Mouse (Mus musculus) heart, adult 9 months (tissue): Measurements from ENCODE around the gene Cdkal1.

Experiments
- DNase-seq, 2 experiments: peaks; one replicate each; pipeline ENCODE4 v3.0.0; 2022; ENCODE audit warnings: low spot score in 2 of 2

Cdkal1 gene

GRCm38 (mm10) chr13:29767587-29767986 is 87.9 kb downstream of the Cdkal1 start:
- no peak for DNase-seq

- DNase-seq: no peak
These were observed 89.1 kb downstream of the Cdkal1 start for GRCm38 (mm10) chr13:29766377-29766776.

- DNase-seq: no peak
These were observed 90.2 kb downstream of the Cdkal1 start for GRCm38 (mm10) chr13:29765296-29765695.

GRCm38 (mm10) chr13:29759691-29760467 is 95.6 kb downstream of the Cdkal1 start:
- DNase-seq: no peak

DNA sequence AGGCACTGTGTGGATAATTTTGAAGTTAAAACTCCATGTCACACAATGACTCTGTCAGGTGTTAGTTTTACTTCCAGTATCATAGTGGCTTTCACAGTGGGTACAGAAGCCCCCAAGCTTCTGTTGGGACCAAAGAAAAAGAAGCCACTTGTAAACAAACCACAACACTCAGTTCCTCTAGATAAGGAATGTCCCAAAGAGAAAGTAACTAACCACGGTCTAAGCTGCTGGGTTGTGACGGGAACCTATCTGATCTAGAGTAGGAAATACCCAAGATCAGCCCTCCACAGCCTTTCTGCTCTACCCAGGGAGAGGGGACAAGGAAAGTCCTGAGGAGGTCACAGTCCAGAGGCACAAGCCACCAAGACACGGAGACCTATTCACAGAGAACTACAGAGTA is 99.4 kb downstream of the Cdkal1 start:
- no peak for DNase-seq

GRCm38 (mm10) chr13:29753254-29753653 is 102.2 kb downstream of the Cdkal1 start:
- DNase-seq: no peak

DNA sequence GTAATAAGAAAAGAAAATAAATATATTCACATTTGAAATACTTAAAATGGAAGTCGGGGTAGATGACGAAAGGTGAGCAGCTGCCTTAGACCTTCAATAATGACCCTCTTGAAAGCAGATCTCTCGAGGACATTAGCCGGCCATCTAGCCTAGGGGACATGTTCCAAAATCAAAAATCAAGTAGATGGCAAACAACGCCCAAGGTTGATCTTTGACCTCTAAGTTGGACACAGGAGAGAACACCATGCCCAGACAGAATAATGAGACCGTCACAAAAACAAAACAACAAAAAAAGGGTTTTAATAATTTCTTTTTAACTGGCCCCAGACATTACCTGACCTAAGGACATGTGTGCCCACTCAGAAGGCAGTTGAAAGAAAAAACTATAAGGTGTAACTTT is 103.4 kb downstream of the Cdkal1 start:
- DNase-seq: no peak

DNA sequence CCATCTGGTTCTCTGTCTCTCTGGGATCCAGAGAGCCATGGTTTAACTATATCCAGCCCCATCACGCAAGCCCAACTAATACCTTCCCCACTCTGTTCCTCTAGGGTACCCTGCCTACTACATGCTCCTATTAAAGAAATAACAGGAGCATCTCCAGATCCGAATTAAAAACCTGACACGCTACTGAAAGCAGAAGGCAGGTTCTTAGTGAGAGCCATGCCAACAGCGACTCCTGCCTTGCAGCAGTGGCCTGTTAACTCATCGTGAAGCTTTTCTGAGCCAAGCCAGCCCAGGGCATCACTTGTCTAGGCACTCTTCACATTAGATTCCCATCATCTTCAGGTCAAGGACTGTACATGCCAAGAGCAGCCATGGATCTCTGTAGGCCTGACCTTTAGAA is 104.3 kb downstream of the Cdkal1 start:
- no peak for DNase-seq

GRCm38 (mm10) chr13:29747347-29747647 is 108.2 kb downstream of the Cdkal1 start:
- no peak for DNase-seq

- no peak for DNase-seq
These were observed 108.8 kb downstream of the Cdkal1 start for GRCm38 (mm10) chr13:29746501-29747346.

DNA sequence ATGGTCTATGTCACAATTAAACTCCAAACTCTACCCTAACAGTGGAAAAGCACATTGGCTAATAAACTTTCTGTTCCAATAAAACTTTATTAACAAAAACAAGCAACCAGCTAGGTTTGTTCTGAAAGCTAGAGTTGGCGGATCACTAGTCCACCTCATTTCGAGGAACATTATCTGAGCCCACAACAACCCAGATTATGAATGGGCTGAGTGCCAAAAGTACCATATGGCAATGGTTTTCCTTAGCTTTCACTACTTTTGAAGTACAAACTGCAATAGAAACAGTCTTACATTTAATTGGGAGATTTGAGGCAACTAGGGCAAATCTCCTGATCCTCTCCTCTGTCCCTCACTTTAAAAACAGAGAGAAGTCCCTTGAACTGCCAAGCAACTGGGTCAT is 110.4 kb downstream of the Cdkal1 start:
- no peak for DNase-seq

- DNase-seq: no peak
These were observed 111.3 kb downstream of the Cdkal1 start for GRCm38 (mm10) chr13:29744188-29744587.

DNA sequence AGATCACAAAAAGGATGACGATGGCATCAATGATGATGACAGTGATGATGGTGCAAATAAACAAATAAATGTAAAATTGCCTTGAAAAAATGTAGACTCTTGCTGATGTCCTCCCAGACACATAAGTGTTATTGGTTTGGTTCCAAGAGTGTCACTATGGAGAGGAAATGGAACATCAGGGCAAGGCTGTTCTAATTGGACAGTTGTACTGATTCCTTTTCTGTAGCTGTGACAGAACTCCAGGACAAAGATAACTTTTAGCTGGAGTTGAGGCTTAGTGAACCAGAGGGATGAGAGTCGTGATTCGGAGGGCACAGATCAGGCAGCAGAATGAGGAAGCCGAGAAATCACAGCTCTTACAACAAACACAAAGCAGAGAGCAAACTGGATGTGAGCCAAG is 111.7 kb downstream of the Cdkal1 start:
- no peak for DNase-seq

- no peak for DNase-seq
These were observed 117.6 kb downstream of the Cdkal1 start for GRCm38 (mm10) chr13:29737675-29738461.

- no peak for DNase-seq
These were observed 121.0 kb downstream of the Cdkal1 start for GRCm38 (mm10) chr13:29734496-29734895.

GRCm38 (mm10) chr13:29726154-29726825 is 129.2 kb downstream of the Cdkal1 start:
- DNase-seq: no peak

- DNase-seq: no peak
These were observed 130.6 kb downstream of the Cdkal1 start for GRCm38 (mm10) chr13:29724855-29725254.

GRCm38 (mm10) chr13:29723150-29723549 is 132.3 kb downstream of the Cdkal1 start:
- DNase-seq: no peak

GRCm38 (mm10) chr13:29721206-29721605 is 134.3 kb downstream of the Cdkal1 start:
- DNase-seq: no peak

DNA sequence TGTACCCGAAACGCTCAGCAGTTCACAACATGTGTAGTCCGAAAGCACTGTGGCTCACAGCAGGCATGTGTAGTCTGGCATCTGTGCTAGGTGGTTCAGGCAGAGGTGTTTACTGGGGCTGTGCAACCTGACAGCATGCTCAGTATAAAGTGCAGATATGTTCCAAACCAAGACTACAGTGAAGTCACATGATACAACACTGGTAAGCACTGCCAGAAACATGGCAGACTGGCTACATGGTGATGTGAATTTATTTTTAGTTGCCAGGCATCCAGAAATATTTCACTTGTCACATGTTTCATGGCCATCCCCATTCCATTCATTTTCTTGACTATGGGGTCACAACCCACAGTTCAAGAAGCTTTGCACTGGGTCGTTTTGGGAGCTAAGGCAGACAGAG is 138.9 kb downstream of the Cdkal1 start:
- no peak for DNase-seq

GRCm38 (mm10) chr13:29715241-29715841 is 140.1 kb downstream of the Cdkal1 start:
- DNase-seq: no peak
